Mouse (Mus musculus) v-Abl transformed pro-B cells (cell line): Measurements from ENCODE around the gene Mrpl43.

ENCODE experiments used
- in situ Hi-C, 2 experiments: fragments of 400-800 bp; cut with MboI; formaldehyde crosslinking; loops; one replicate each; pipeline ENCODE4 v1.15.1; 2025; ENCODE audit not compliant: unreplicated experiment in 2 of 2

Gene Mrpl43

GRCm38 (mm10) chr19:45014335-45014971 lies 8.2 kb upstream of the Mrpl43 start, which contains the start of gene Lzts2:
TSS of gene Lzts2 (plus strand) at chr19:45014414.
- in situ Hi-C loops: loop anchor here in 1 of 2 experiments (25.0 kb wide), 1 partner anchor 1327 kb away; the partner anchor contains the start of gene Entpd7

DNA sequence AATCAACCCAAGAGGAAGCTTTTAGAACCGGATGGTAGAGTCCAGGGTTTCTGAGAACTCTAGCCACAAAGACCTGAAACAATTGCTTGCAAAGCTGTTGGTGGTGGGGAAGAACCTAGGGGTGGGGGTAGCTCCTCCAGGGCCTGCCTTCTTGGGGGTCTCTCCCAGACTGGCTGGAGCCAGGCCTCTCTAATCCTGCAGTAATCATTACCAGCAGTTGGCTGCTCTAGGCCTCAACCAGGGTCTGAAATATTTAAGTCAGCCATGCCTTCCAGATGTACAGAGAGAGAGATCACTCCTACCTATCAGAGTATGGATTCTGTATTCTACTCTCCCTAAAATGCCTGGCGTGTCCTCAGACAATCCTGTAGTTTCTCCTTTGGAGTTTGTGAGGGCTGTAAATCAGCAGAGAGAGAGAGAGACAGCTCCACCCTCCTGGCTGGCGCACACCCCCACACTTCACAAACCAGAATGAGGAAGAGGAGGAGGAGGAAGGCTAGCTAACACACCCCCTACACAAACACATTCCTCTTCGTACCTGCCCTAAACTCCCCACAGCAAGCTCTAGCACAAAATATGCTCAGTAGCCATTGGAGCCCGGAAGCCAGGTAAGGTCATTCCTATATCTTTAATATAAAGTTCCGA lies 7.5 kb upstream of the Mrpl43 start:
- in situ Hi-C loops: loop anchor here in 1 of 2 experiments (25.0 kb wide), 1 partner anchor 1326 kb away; the partner anchor contains the start of gene Entpd7

GRCm38 (mm10) chr19:45012636-45013035 lies 6.4 kb upstream of the Mrpl43 start:
- in situ Hi-C loops: loop anchor here in 1 of 2 experiments (25.0 kb wide), 1 partner anchor 1325 kb away; the partner anchor contains the start of gene Entpd7

- in situ Hi-C loops: loop anchor here in 1 of 2 experiments (25.0 kb wide), 1 partner anchor 1325 kb away; the partner anchor contains the start of gene Entpd7
Observed at GRCm38 (mm10) chr19:45012219-45012618, 6.0 kb upstream of the Mrpl43 start.

GRCm38 (mm10) chr19:45010646-45011045 lies 4.4 kb upstream of the Mrpl43 start:
- in situ Hi-C loops: loop anchor here in 1 of 2 experiments (25.0 kb wide), 1 partner anchor 1323 kb away; the partner anchor contains the start of gene Entpd7

DNA sequence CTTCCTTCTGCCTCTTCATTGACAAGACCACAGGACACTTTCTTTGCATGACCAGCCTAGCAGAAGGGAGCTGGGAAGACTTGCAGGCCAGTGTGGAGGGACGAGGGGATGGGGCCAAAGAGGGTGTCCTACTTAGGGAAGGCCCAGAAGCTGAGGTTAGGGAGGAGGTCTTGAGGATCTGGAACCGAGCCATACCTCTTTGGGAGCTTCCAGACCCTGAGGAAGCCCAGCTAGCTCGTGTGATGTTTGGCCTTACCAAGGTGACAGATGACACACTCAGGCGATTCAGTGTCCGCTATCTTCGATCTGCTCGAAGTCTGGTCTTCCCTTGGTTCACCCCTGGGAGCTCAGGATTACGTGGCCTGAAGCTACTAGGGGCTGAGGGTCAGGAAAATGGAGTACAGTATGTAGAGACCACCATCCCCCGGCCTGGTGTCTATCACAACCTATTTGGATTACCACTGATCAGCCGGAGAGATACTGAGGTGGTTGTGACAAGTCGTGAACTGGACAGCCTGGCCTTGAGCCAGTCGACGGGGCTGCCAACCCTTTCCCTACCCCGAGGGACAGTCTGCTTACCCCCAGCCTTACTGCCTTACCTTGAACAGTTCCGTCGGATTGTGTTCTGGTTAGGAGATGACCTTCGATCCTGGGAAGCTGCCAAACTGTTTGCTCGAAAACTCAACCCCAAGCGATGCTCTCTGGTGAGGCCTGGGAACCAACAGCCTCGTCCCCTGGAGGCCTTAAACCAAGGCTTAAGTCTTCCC lies 1.4 kb upstream of the Mrpl43 start:
- in situ Hi-C loops: loop anchor here in 1 of 2 experiments (25.0 kb wide), 1 partner anchor 1320 kb away; the partner anchor contains the start of gene Entpd7

GRCm38 (mm10) chr19:45007021-45007420 lies 779 bp upstream of the Mrpl43 start:
- in situ Hi-C loops: loop anchor here in 1 of 2 experiments (25.0 kb wide), 1 partner anchor 1320 kb away; the partner anchor contains the start of gene Entpd7

- in situ Hi-C loops: loop anchor here in 1 of 2 experiments (25.0 kb wide), 1 partner anchor 1318 kb away; the partner anchor contains the start of gene Entpd7
Observed at GRCm38 (mm10) chr19:45005444-45005843, 798 bp downstream of the Mrpl43 start, which contains the start of gene Twnk. TSS of gene Twnk (plus strand) at chr19:45005663.

DNA sequence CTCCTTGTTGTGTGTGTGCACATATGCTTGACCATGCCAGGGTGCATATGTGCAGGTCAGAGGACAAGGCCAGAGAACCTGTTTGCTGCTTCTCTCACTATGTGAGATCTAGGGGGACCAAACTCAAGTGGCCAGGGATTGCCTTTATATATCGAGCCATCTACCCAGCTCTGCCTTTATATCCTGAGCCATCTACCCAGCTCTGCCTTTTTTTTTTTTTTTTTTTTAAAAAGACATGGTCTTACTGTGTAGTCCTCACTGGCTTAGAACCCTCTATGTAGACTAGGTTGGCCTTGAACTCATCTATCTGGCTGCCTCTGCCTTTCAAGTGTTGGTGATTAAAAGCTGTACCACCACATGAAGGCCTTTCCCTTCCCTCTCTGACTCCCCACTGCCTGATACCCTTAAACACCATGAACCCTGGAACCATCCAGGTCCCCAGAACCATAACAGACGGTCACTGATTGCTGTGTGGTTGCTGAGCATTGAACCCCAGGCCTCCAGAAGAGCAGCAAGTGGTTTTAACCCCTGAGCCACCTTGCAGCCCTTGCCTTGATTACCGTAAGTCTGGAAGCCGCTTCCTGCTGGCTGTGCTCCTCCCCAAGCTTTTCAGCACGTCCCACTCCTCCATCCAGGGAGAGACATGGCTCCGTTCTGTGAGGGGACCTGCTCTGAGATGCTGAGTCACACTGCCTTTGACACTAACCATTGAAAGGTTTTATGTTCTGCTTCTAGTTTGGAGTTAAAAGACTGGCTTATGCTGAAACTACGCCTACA lies 2.3 kb downstream of the Mrpl43 start:
- in situ Hi-C loops: loop anchor here in 1 of 2 experiments (25.0 kb wide), 1 partner anchor 1317 kb away; the partner anchor contains the start of gene Entpd7

DNA sequence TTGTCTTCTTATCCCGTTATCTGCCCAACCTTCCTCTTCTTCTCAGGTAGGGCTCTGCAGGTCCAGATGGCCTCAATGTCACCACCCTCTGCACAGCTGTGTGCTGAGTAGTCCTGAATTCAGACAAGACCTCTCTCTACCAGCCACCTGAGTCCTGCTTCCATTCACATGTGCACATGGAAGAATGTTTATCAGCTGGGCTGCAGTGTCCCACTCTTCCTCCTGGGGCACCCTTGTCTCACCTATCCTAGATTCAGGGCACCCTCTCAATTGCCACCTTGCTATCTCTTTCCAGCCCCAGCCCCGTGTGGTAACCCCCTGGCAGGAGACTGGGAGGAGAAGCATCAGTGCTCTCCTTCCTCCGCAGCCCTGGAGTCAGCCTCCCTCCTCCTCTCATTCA lies 3.9 kb downstream of the Mrpl43 start:
- in situ Hi-C loops: loop anchor here in 1 of 2 experiments (25.0 kb wide), 1 partner anchor 1315 kb away; the partner anchor contains the start of gene Entpd7

DNA sequence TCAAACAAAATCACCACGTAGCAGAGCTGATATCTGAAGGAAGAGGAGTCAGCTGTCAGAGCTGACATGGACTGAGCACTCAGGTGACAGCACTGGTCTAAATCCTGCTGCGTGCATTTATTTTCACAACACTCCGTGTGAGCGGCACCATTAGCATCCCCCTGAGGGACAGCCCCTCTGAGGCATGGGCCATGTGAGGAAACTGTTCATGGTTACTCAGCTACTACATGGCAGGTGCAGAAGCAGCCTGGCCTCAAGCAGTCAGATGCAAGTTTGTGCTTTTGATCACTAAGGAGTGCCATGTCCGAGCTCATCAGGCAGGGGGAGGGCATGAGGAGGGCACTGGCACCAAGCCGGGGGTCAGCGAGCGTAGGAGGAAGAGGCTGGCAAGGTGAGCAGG lies 6.6 kb downstream of the Mrpl43 start:
- in situ Hi-C loops: loop anchor here in 1 of 2 experiments (25.0 kb wide), 1 partner anchor 1312 kb away; the partner anchor contains the start of gene Entpd7

DNA sequence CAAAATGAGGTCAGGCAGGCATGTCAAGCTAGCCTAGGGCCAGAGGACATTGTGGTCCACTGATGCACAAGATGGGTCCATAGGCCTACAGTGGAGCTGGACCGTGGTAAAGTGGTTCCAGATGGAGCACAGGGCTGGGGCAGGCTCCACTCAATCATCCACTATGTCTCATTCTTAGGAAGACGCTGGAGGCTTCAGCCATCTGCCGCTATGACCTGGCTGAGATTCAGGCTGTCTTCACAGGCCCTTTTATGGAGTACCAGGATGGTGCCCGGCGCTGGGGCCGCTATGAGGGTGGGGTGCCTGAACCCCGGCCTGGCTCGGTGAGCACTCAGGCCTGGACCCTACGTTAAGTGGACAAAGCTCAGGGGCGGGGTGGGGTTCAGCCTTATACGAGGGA lies 8.5 kb downstream of the Mrpl43 start:
- in situ Hi-C loops: no loop called here

GRCm38 (mm10) chr19:44992712-44993111 lies 13.5 kb downstream of the Mrpl43 start:
- in situ Hi-C loops: loop anchor here in 1 of 2 experiments (5.0 kb wide), 1 partner anchor 40 kb away; no protein-coding TSS in a partner anchor

DNA sequence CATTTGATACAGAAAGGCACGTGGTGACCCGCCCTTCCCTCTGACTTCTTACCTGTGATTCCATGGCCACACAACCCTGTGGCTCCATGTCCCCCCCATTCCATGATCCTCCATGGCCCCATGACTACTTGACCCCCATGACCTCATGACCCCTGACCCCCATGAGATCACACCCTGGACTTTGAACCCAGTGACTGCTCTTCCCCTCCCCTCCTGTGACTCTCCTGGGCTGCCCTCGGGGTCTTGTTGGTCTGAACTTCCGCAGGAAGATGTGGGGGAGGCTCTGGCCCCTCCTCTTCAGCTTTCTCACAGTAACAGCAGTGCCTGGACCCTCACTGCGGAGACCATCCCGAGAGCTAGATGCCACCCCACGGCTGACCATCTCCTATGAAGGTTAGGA lies 14.0 kb downstream of the Mrpl43 start:
- in situ Hi-C loops: loop anchor here in 1 of 2 experiments (5.0 kb wide), 1 partner anchor 40 kb away; no protein-coding TSS in a partner anchor

DNA sequence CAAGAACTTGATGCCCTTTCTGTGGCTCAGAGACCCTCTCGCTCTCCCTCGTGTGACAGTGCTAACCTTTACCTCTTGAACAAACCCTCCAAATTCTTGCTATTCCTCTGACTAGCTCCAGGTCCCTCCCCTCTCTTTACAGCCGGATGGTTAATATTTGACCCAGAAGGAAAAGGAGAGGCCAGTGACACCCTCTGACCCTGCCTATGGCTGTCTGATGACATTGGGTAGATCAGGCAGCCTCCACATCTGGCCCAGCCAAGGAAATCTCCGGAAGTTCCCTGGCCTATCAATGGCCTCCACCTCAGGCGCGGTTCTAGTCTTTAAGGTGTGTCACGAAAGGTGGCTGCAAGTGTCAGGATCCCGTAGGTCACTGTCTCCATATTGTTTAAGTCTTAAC lies 15.2 kb downstream of the Mrpl43 start:
- in situ Hi-C loops: loop anchor here in 1 of 2 experiments (5.0 kb wide), 1 partner anchor 41 kb away; no protein-coding TSS in a partner anchor

DNA sequence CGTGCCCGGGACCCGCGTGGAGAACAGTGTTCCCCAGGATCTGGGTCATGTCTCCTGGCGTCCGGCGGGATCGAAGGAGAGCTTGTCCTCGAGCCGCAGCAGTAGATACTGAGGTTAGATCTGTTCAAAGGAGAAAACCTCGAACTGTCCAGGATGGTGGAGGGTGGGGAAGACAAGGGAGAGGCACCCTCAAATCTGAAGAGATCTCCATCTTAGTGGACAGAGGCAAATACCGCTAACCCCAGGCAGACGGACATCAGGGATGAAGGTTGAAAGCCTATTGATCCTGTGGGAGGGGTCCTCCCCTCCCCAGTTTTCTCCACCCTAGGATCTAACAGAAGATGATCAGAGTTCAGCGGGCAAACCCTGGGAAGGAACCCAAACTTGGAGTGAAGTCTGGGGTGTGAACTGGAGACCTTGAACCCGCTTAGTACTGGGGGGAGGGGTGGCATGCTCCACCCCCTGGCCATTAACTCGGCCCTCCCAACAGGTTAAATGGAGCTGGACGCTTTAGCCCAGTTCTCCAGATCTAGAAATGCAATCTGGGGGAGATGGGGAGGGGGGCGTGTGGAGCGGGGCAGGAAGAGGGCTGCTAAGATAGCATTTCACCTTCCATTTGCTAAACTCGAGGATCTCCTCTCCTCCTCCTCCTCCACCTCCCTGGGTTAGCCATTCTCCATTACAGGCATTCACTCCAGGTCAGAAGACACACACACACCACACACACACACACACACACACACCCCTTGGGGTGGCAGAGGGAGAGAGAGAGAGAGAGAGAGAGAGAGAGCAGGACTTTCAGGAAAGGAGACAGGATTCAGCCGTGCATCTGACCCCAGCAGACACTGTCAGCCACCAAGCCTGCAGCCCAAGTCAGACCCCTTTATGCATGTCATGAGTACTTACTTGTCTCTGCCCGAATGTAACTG lies 16.4 kb downstream of the Mrpl43 start:
- in situ Hi-C loops: loop anchor here (5.0 kb wide), 1 partner anchor 42 kb away; no protein-coding TSS in a partner anchor

GRCm38 (mm10) chr19:44988831-44989566 lies 17.2 kb downstream of the Mrpl43 start, which contains the start of gene Sema4g:
TSS of gene Sema4g (plus strand) at chr19:44989101.
- in situ Hi-C loops: loop anchor here in 1 of 2 experiments (5.0 kb wide), 1 partner anchor 43 kb away; no protein-coding TSS in a partner anchor
